Mouse (Mus musculus): ENCODE data around the gene Slc9a8.

The Slc9a8 gene

DNA sequence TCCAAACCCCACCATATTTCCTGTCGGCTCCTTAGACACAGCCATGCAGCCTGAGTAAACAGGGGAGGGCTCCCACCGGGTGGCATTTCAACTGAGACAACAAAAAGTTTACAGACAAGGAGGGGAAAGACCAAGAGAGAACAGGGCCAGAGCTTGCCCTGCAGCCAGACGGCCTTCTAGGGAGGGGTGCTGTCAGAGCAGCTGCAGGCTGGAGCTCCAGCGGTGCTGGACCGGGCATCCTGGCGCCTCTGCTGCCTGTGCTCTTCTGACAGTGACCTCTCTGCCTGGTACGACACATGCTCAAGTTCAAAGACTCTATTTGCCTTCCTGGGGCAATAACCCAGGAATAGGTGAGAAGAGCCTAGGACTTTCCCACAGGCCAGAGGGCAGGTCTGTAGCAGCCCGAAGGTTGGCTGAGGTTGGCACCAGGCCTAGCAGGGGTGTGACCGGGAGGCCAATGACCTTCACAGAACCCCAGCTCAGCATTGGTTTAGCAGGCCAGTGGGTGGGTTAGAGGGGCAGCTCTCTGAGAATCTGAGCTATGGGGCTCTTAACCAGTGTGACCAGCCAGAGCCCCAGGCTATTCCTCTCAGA is 5.4 kb upstream of the Slc9a8 start:
- no peak for DNase-seq

DNA sequence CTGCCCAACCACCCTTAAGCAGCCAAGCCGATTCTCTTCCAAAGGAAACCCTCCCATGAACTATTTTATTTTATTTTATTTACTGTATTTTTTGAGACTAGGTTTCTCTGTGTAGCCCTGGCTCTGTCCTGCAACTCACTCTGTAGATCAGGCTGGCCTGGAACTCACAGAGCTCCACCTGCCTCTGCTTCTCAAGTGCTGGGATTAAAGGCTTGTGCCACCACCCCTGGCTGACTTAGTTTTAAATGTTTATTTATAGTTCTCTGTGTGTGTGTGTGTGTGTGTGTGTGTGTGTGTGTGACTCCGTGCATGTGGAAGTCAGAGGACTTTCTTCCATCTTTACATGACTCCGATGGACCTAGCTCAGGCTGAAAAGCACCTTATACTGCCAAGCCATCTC is 4.5 kb upstream of the Slc9a8 start:
- no peak for DNase-seq

DNA sequence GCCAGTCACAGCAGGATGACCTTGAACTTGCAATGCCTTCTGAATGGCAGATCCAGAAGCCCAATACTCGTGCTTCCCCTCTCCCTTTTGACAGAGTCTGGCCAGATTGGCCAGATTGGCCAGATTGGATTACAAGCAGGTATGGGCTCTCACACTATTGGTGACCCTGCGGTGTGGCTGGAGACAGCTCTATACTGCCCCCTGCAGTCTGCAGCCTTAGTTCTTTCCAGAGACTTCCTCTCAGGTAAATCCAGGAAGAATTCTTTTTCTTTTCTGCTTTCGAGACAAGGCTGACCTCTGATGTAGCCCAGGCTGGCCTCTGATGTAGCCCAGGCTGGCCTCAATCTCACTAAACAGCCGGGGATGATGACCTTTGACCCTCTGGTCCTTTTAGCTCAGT is 3.8 kb upstream of the Slc9a8 start:
- peak; percentile 58 to 81 for DNase-seq

GRCm38 (mm10) chr2:167419204-167419603 is 2.3 kb upstream of the Slc9a8 start:
- peak; percentile 56 to 86 for DNase-seq

DNA sequence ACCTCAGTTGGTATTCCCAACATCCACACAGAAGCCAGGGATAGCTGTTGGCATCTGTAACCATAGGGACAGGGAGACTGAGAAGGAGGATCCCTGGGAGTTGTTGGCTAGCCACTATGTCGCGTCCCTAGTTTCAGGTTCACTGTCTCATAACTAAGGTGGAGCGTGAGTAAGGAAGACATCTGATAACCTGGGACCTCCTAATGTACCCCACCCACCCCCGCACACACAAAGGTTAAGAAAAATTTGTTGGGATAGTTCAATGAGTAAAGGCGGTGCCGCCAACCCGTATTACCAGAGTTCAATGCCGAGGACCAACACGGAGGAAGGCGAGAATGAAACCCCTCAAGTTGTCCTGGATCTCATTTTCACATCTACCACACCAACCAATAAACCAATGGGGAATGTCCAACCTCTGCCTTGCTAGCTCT is 686 bp upstream of the Slc9a8 start:
- no peak for DNase-seq

- DNase-seq: no peak
Observed at GRCm38 (mm10) chr2:167422150-167422470, 598 bp downstream of the Slc9a8 start.

DNA sequence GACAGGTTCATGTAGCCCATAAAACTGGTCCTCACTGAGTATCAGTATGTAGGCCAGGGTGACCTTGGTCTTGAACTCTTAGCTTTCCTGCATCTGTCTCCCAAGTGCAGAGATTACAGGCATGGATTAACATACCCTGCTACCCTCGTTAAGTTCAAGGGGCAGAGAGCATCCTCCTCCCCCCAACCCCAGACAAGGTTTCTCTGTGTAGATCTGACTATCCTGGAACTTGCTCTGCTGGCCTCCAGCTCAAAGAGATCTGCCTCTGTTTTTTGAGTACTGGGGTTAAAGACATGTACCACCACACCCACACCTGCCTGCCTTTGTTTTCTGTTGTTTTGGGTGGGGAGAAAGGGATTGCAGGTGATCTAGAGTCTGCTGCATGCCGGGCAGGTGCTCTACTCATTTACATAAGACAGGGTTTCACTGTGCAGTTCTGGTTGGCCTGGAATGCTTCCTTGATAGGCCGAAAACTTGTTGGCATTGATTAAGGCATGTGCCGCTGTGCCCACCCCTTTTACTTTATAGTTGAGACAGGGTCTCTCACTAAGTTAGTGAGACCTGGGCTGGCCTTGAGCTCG is 1.6 kb downstream of the Slc9a8 start:
- no peak for DNase-seq

- DNase-seq: no peak
Observed at GRCm38 (mm10) chr2:167424040-167424439, 2.5 kb downstream of the Slc9a8 start.

DNA sequence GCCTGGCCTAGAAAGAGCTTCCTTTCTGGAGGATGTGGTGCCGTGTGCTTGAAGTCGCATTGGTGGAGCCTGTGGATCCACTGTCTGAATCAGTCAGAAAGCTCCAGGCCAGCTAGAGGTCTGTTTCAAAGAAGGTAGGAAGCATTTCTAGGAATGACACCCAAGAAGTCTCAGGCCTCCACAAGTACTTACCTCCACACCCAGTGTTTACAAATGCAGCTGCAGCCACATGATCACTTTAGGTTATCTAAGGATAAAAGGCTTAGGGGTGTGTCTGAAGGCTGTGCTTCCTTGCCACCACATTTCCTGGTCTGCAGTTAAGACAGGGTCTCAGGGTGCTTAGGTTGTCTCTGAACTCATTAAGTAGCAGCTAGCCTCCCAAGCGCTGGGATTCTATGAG is 3.0 kb downstream of the Slc9a8 start:
- DNase-seq: no peak

DNA sequence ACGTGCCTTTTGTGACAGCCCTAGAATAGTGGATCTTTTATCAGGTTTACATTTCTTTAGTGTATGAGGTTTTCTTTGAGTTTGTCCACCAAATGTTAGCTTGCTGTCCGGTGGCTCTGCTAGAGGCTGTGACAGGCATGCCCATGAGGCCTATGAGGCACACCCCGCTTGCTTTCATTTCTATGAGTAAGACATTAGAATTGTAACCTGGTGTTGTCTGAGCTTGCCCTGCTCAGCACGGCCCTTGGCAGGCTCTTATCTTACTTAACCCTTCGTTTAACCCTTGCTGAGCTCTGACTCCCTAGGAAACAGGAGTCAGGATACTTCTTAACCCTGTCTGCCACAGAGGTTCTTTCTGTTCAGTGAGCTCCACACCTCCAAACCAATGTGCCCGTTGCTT is 3.9 kb downstream of the Slc9a8 start:
- DNase-seq: no peak

DNA sequence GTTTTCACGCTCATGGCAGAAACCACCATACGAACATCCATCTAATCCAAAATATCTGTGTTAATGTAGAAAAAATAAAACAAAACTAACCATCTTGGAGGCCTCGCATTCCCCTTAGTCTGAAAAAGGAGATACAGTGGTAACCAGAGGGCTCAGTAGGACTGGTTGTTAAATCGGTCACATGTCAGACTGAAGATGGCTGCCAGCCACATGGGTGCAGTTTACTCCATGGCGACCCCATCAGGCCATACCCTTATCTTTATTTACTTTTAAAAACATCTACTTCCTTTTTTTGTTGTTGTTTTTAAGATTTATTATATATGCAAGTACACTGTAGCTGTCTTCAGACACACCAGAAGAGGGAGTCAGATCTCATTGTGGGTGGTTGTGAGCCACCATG is 8.1 kb downstream of the Slc9a8 start:
- no peak for DNase-seq

- no peak for DNase-seq
Observed at GRCm38 (mm10) chr2:167430737-167431417, 9.4 kb downstream of the Slc9a8 start.

GRCm38 (mm10) chr2:167431418-167431776 is 9.9 kb downstream of the Slc9a8 start:
- no peak for DNase-seq

GRCm38 (mm10) chr2:167434570-167434969 is 13.1 kb downstream of the Slc9a8 start:
- DNase-seq: no peak

GRCm38 (mm10) chr2:167435631-167436030 is 14.1 kb downstream of the Slc9a8 start:
- DNase-seq: no peak

DNA sequence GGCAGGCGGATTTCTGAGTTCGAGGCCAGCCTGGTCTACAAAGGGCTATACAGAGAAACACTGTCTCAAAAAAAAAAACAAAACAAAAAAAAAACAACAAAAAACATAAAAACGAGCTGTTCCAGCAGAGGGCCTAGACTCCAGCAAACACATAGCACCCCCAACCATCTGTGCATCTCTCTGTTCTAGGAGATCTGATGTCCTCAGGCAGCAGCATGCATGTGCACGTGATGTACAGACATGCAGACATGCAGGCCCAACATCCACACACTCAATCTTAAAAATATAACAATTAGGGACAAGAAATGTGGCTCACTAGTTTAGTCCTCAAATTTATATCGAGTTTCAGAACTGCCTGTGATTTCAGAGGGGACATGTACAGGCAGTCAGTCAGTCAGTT is 14.9 kb downstream of the Slc9a8 start:
- no peak for DNase-seq

- DNase-seq: no peak
Observed at GRCm38 (mm10) chr2:167439422-167439821, 17.9 kb downstream of the Slc9a8 start.

DNA sequence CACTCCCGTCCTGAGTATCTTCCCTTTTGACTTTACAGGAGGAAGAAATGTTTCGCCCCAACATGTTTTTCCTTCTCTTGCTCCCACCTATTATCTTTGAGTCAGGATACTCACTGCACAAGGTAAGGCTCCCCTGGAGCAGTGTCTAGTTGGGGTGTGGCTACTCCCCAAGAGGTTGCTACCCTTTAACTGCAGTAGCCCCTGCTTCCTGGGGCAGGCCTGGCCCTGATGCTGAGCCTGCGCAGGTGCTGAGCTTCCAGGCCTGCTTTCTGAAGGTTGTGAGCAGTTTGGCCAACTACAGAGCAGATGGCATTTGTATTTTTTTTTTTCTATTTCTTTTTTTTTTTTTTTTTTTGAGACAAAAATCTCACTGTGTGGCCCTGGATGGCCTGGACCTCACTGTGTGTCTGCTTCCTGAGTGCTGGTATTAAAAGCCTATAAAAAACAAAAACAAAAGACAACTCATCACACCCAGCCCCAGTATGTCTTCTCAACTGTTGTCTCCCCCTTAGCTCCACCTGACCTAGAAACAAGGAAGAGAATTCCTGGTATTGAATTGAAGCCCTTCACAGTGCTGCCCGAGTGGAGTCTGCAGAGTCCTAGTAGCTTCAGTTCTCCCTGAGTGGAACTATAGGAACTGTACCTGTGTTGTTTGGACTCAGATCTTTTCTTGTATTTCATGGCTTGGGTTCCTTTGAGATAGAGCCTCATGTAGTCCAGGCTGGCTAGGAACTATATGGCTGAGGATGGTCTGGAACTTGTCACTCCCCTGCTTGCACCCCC is 22.1 kb downstream of the Slc9a8 start:
- DNase-seq: no peak

DNA sequence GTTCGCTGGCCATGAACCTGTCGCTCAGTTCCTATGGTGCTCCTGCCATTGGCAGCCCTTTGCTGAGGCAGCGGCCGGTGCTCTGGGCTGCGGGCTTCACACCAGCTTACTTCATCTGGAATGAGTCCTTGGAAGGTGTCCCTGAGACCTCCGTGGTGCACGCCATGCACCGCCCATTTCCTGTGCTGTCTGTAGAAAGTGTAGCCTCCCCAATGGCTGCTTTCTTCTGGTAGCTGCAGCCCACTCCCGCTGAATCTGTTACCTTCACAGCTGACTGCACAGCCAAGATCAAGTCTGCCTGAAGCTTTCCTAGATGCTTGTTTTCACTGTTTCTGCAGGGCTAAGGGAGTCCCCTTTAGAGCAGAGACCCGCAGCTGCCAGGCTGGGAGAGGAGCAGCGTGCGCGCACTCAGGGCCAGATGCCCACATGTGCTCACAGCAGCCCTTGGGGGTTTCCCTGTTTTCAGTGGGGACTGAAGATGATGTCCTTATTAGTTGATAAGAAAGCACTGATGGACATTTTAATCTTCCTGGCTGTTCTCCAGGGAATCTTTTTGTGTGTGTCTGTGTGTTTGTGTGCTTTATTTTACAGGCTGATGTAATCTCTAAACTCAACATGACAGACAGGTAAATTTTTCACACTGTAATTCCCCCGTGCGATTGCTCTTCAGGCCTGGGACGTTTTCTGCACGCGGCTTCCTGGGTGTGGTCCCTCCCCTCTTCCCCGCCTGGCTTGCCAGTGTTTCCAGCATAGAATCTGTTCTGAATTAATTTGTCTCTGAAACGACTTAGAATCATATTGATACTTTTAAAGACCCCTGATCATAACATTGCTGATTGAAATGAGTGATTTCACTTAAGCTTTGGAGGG is 24.6 kb downstream of the Slc9a8 start:
- DNase-seq: no peak

DNA sequence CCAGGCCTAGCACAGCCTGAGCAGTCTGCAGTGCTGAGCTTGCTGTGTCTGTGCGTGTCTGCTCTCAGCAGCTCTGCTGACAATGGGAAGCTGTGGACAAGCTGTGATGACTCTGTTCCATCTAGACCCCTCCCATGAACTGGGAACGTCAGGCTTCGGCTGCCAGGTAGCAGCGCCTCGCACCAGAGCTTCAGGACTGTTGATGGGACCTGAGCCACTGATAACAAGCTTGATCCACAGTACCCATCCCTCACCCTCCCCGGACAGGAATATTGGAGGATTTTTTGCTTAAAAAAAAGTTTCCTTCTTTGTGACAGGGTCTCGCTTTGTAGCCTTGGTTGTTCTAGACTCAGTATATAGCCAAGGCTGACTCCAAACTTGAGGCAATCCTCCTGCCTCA is 25.7 kb downstream of the Slc9a8 start:
- no peak for DNase-seq

DNA sequence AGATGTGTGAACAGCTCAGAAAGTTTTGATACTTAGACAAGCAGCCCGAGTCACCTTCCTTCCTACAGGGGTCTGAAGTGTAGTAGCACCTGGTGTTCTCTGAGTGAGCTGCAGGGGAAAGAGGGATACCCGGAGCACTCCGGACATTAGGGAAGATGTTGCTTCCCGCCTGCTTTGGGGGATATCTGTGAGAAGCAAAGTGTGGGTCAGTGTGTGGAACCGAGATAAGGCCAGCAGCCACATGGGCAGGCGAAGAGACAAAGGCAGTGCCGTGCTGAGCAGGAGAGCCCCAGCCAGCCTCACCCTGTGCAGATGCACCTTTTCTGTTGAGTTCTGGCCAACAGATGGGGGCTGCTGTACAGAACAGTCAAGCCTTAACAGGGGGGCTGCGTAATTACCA is 26.1 kb downstream of the Slc9a8 start:
- DNase-seq: no peak

DNA sequence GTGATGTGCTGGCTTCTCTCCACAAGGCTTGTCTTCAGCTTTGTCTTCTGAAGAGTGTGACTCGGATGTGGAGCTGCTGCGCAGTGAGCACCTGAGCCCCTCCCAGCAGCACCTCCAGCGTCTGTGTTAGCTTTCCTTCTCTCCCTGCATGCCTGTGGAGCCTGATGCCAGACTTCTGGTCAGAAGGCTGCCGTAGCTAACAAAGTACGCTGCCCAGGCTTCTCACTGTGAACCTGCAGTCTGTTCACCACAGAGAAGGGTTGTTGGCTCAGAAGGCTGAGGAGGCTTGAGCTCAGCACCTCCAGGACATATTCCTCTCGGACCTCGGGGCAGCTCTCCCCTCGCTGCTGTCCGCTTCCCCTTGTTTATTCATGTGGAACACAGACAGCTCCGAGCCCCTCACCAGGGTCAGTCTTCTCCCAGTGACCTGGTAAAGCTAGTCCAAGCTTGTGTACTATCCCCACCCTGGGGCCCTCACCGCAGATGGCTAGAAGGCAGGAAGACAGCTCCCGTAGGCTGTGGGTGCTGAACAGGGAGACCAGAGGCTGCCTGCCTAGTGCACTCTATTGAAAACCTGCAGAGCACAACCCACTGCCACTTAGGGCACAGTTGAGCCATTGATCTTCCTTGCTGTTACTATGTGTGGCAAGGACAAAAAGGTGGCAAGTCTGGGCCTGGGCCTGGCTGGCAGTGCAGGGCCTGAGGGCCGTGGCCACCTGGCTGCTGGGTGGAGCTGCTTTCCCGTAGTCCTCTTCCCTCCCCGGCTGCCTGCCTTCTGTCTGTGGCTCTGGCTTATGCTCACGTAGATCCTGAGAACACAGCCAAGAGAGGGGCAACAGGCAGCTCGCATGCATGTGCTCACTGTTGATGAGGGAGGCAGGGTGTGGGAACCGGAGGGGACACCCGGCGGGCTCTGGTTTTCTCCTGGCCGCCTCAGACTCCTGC is 28.1 kb downstream of the Slc9a8 start:
- no peak for DNase-seq

Data from spleen, adult 18-20 months (tissue).